Mouse (Mus musculus) MEL (cell line): ENCODE results near the gene Grcc10. TPM values are rescaled to one million over a fixed set of nuclear protein-coding genes. Genes with fewer than 3 reads are reported as not detected.

Experiments used
- DNase-seq: peaks from one replicate; pipeline ENCODE4 v3.0.0; 2011; ENCODE audit warnings: low read depth, low spot score
- H3K27ac ChIP-seq: 2 replicates; pipeline ENCODE4 v1.5.1; 2012; ENCODE audit warnings: low read depth, mild to moderate bottlenecking, control low read depth, low read length, moderate library complexity; ENCODE audit not compliant: control insufficient read depth
- H3K27me3 ChIP-seq, 2 experiments: fragments of 150-350 bp in 1 of 2; sonication (generic) in 1 of 2; 2 replicates each; pipeline ENCODE4 v1.6.1; 2012; ENCODE audit warnings: low read length in 2 of 2, mild to moderate bottlenecking in 2 of 2, improper control_type of control experiment in 1 of 2, moderate library complexity in 1 of 2; ENCODE audit not compliant: insufficient read depth in 2 of 2, control insufficient read depth in 1 of 2
- H3K36me3 ChIP-seq, 2 experiments: 2 replicates each; pipeline ENCODE4 v1.6.1; 2012 to 2014; ENCODE audit warnings: low read length in 2 of 2, improper control_type of control experiment in 1 of 2, inconsistent platforms in 1 of 2, mild to moderate bottlenecking in 1 of 2; ENCODE audit not compliant: insufficient read depth in 2 of 2, control insufficient read depth in 1 of 2
- H3K4me1 ChIP-seq, 2 experiments: fragments of 150-350 bp in 1 of 2; sonication (generic) in 1 of 2; 2 replicates each; pipeline ENCODE4 v1.6.1; 2012; ENCODE audit warnings: low read length in 2 of 2, improper control_type of control experiment in 1 of 2, mild to moderate bottlenecking in 1 of 2; ENCODE audit not compliant: insufficient read depth in 2 of 2, control insufficient read depth in 1 of 2
- H3K4me3 ChIP-seq, 2 experiments: fragments of 150-350 bp in 1 of 2; sonication (generic) in 1 of 2; 2 replicates each; pipeline ENCODE4 v1.5.1; 2012; ENCODE audit warnings: low read depth in 2 of 2, low read length in 2 of 2, mild to moderate bottlenecking in 2 of 2, moderate library complexity in 2 of 2, control low read depth in 1 of 2, improper control_type of control experiment in 1 of 2; ENCODE audit not compliant: control insufficient read depth in 1 of 2, insufficient read depth in 1 of 2
- H3K79me2 ChIP-seq: 2 replicates; pipeline ENCODE4 v1.6.1; 2012; ENCODE audit warnings: mild to moderate bottlenecking, low read length, moderate library complexity; ENCODE audit not compliant: control insufficient read depth, poor library complexity, insufficient read depth
- H3K9ac ChIP-seq: 2 replicates; pipeline ENCODE4 v1.6.1; 2012; ENCODE audit warnings: low read depth, mild to moderate bottlenecking, control low read depth, low read length, moderate library complexity; ENCODE audit not compliant: control insufficient read depth, poor library complexity, severe bottlenecking
- H3K9me3 ChIP-seq: fragments of 150-350 bp; sonication (generic); replicated peaks from 2 replicates; pipeline ENCODE4 v1.6.1; 2012; ENCODE audit warnings: mild to moderate bottlenecking, low read length, improper control_type of control experiment, moderate library complexity; ENCODE audit not compliant: insufficient read depth
- BHLHE40 ChIP-seq: IDR thresholded peaks from 2 replicates; pipeline ENCODE4 v1.6.1; 2012; ENCODE audit warnings: low read depth, mild to moderate bottlenecking, inconsistent platforms, low read length, improper control_type of control experiment, borderline replicate concordance
- CTCF ChIP-seq, 3 experiments: IDR thresholded peaks in 2 of 3; conservative IDR thresholded peaks in 1 of 3; 2 replicates each; pipeline ENCODE4 v1.5.1; 2011 to 2012; ENCODE audit warnings: low read length in 3 of 3, low read depth in 2 of 3, mild to moderate bottlenecking in 2 of 3, improper control_type of control experiment in 1 of 3, inconsistent platforms in 1 of 3, mixed read lengths in 1 of 3, moderate library complexity in 1 of 3; ENCODE audit not compliant: control insufficient read depth in 1 of 3, insufficient read depth in 1 of 3, poor library complexity in 1 of 3, severe bottlenecking in 1 of 3
- ETS1 ChIP-seq: IDR thresholded peaks from 2 replicates; pipeline ENCODE4 v1.6.1; 2012; ENCODE audit warnings: low read depth, mild to moderate bottlenecking, inconsistent platforms, low read length, improper control_type of control experiment, moderate library complexity
- GABPA ChIP-seq: IDR thresholded peaks from 2 replicates; pipeline ENCODE4 v1.6.1; 2012; ENCODE audit warnings: low read depth, mild to moderate bottlenecking, inconsistent platforms, low read length, improper control_type of control experiment, moderate library complexity
- GATA1 ChIP-seq: IDR thresholded peaks from 2 replicates; pipeline ENCODE4 v1.6.1; 2011; ENCODE audit warnings: low read depth, low read length, improper control_type of control experiment
- HCFC1 ChIP-seq: IDR thresholded peaks from 2 replicates; pipeline ENCODE4 v1.6.1; 2012; ENCODE audit warnings: low read depth, mild to moderate bottlenecking, inconsistent platforms, low read length, improper control_type of control experiment, moderate library complexity
- KAT2A ChIP-seq: conservative IDR thresholded peaks from 2 replicates; pipeline ENCODE4 v1.6.1; 2012; ENCODE audit warnings: low read depth, low read length, improper control_type of control experiment, inconsistent platforms
- MAFK ChIP-seq: IDR thresholded peaks from 2 replicates; pipeline ENCODE4 v1.6.1; 2011; ENCODE audit warnings: low read depth, mild to moderate bottlenecking, low read length, improper control_type of control experiment, borderline replicate concordance
- MAZ ChIP-seq: IDR thresholded peaks from 2 replicates; pipeline ENCODE4 v1.6.1; 2012; ENCODE audit warnings: low read depth, mild to moderate bottlenecking, inconsistent platforms, low read length, improper control_type of control experiment
- MEF2A ChIP-seq: IDR thresholded peaks from 2 replicates; pipeline ENCODE4 v1.6.1; 2014; ENCODE audit warnings: low read depth, mild to moderate bottlenecking, inconsistent platforms, low read length, improper control_type of control experiment; ENCODE audit not compliant: poor library complexity, insufficient replicate concordance, severe bottlenecking; ENCODE audit errors: extremely low read depth
- MYB ChIP-seq: IDR thresholded peaks from 2 replicates; pipeline ENCODE4 v1.6.1; 2011; ENCODE audit warnings: mild to moderate bottlenecking, low read depth, low read length, improper control_type of control experiment
- NELFE ChIP-seq: IDR thresholded peaks from 2 replicates; pipeline ENCODE4 v1.6.1; 2011; ENCODE audit warnings: low read depth, low read length, improper control_type of control experiment
- NRF1 ChIP-seq: IDR thresholded peaks from 2 replicates; pipeline ENCODE4 v1.6.1; 2014; ENCODE audit warnings: low read depth, mild to moderate bottlenecking, inconsistent platforms, low read length, improper control_type of control experiment, moderate library complexity; ENCODE audit not compliant: poor library complexity, insufficient read depth, severe bottlenecking
- POLR2A ChIP-seq, 2 experiments: IDR thresholded peaks; 2 replicates each; pipeline ENCODE4 v1.6.1; 2011 to 2012; ENCODE audit warnings: low read length in 2 of 2, mild to moderate bottlenecking in 2 of 2, control low read depth in 1 of 2, improper control_type of control experiment in 1 of 2, low read depth in 1 of 2, moderate library complexity in 1 of 2; ENCODE audit not compliant: control insufficient read depth in 1 of 2, insufficient read depth in 1 of 2, poor library complexity in 1 of 2
- TBP ChIP-seq: IDR thresholded peaks from 2 replicates; pipeline ENCODE4 v1.8.0; 2011; ENCODE audit warnings: low read depth, low read length, improper control_type of control experiment
- TCF12 ChIP-seq: IDR thresholded peaks from 2 replicates; pipeline ENCODE4 v1.6.1; 2014; ENCODE audit warnings: low read depth, mild to moderate bottlenecking, inconsistent platforms, low read length, improper control_type of control experiment, moderate library complexity
- USF1 ChIP-seq: IDR thresholded peaks from 2 replicates; pipeline ENCODE4 v1.6.1; 2014; ENCODE audit warnings: low read depth, mild to moderate bottlenecking, inconsistent platforms, low read length, improper control_type of control experiment, moderate library complexity
- ZMIZ1 ChIP-seq: IDR thresholded peaks from 2 replicates; pipeline ENCODE4 v1.6.1; 2012; ENCODE audit warnings: low read depth, mild to moderate bottlenecking, inconsistent platforms, low read length, improper control_type of control experiment, moderate library complexity
- ZNF384 ChIP-seq: IDR thresholded peaks from 2 replicates; pipeline ENCODE4 v1.6.1; 2012; ENCODE audit warnings: low read depth, mild to moderate bottlenecking, inconsistent platforms, low read length, improper control_type of control experiment
- polyA plus RNA-seq, 2 experiments: library from polyadenylated mRNA; stranded (reverse) in 1 of 2; unstranded in 1 of 2; fragments of >175 nt in 1 of 2; fragments of >200 nt in 1 of 2; gene quantifications; 2 replicates each; pipeline versions ENCODE4 v1.2.1 to v1.2.4; 2012; ENCODE audit warnings: low replicate concordance in 2 of 2, low read depth in 1 of 2; ENCODE audit not compliant: insufficient read length in 2 of 2, insufficient read depth in 1 of 2, missing spikeins in 1 of 2
- total RNA-seq: library from RNA; depleted of rRNA; stranded (reverse); fragments of 300-350 nt; gene quantifications from 2 replicates; pipeline ENCODE4 v1.2.3, GENCODE M21; 2012

The Grcc10 gene
- total and polyA plus RNA-seq, 3 experiments = 57.4 to 62.9 TPM; not detected in 1

DNA sequence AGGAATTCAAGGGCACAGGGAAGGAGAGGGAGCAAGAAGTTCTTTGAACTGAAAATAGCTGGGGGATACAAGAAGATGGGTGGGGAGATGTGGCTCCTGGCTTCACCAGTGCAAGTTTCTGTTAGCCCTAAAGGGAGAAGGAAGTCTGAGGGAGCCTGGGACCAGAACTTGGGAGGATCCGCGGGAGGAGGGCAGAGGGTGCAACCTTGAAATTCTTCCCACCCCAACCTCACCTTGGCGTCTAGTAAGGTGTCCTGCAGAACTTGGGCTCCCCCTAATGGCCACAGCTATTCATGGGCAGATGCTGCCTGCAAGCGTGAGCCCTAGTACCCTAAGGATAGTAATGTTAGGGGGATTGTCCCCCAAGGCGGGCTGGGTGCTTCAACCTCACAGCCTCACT is 18.1 kb upstream of the Grcc10 start (continued):
- no peak for TF ChIP-seq USF1
- TF ChIP-seq MAZ = peak; percentile 61; the same call in 1 of the 2 replicates

DNA sequence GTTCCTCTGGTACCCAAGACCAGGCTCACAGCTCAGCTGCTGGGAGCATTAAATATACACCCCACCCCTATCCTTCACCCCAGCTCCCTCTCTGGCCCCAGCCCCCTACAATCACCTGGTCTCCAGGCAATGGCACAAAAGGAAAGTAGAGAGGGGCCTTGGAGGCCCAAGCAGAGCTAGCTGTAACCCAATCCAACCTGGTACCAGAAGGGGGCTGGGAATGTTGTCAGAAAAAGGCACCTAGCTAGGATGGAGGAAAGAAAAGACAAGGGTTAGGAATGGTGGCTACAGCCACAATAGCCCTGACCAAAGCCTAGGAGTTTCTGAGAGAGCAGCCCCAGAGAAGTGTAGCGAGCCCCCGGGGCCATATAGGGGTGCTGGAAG is 17.7 kb upstream of the Grcc10 start:
- H3K27me3 ChIP-seq = no peaks in the 10 kb centered on the region
- H3K36me3 ChIP-seq = peaks cover 0 to 2% of the 10 kb centered on the region in 2 experiments; a peak in 1 of 4 replicates
- H3K4me3 ChIP-seq = peak overlapping the region; percentile 31 to 40; a peak in 3 of 4 replicates
- TF ChIP-seq ETS1 (no peak), BHLHE40 (no peak), GATA1 (no peak), ZMIZ1 (no peak), NELFE (no peak), ZNF384 (no peak), POLR2A (IDR thresholded peaks at IDR 0.05; ENCODE audit: control insufficient read depth in 1 of 2, insufficient read depth in 1 of 2, low read depth in 1 of 2, low read length in 2 of 2, poor library complexity in 1 of 2) (no peak), TCF12 (no peak), KAT2A (no peak), CTCF (IDR thresholded peaks at IDR 0.05 in 2 of 3, conservative IDR thresholded peaks at IDR 0.05 in 1 of 3; ENCODE audit: control insufficient read depth in 1 of 3, insufficient read depth in 1 of 3, low read depth in 2 of 3, low read length in 3 of 3, poor library complexity in 1 of 3, severe bottlenecking in 1 of 3) (no peak), MAFK (no peak), GABPA (no peak), NRF1 (no peak), HCFC1 (no peak), MEF2A (no peak), MYB (no peak), TBP (no peak)
- peaks cover 2 to 32% of the 10 kb centered on the region in 2 experiments; a peak in 3 of 4 replicates for H3K4me1 ChIP-seq
- DNase-seq = no peak
- peak overlapping the region; percentile 24; the same call in 1 of the 2 replicates for H3K27ac ChIP-seq
- peaks cover 14% of the 10 kb centered on the region for H3K79me2 ChIP-seq
- H3K9me3 ChIP-seq = no peaks in the 10 kb centered on the region
- H3K9ac ChIP-seq = peak overlapping the region; percentile 71
